Mouse (Mus musculus) gastrocnemius, postnatal 4 days (tissue): ENCODE results near the gene Padi4. TPM values are rescaled to one million over a fixed set of nuclear protein-coding genes. Genes with fewer than 3 reads are reported as not detected.

Experiments
- DNase-seq, 2 experiments: peaks; one replicate each; pipeline ENCODE4 v3.0.0; 2021 to 2022; ENCODE audit warnings: low spot score in 2 of 2, mixed read lengths in 2 of 2
- total RNA-seq, 2 experiments: library from RNA; stranded (reverse); gene quantifications; 2 replicates each; pipeline ENCODE4 v1.2.3; 2021

Gene Padi4
- total RNA-seq, 2 experiments from 2014 or later = 0.29 to 0.52 TPM

GRCm38 (mm10) chr4:140742543-140742942, 31.5 kb downstream of the Padi4 start, which contains the start of gene Padi6:
Gene Padi6, minus strand, starts transcription at chr4:140742643.
- DNase-seq = no peak

DNA sequence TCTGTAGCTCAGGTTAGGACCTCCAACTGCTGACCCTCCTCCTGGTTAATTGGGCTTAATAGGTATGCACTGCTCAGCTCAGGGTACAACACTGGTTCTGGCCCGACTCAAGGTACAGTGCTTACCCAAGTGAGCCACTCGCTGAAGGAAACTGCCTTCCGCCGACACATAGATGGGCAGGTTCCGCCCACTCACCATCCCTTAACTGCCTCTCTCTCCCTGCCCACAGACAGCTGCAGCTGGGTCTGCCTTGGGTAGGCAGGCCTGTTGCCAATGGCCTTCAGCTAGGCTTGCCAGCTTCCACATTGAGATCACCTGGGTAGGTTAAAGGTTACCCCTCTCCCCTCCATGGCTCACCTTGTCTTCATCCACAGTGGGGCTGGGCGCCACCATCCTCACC, 32.6 kb downstream of the Padi4 start:
- DNase-seq = no peak

DNA sequence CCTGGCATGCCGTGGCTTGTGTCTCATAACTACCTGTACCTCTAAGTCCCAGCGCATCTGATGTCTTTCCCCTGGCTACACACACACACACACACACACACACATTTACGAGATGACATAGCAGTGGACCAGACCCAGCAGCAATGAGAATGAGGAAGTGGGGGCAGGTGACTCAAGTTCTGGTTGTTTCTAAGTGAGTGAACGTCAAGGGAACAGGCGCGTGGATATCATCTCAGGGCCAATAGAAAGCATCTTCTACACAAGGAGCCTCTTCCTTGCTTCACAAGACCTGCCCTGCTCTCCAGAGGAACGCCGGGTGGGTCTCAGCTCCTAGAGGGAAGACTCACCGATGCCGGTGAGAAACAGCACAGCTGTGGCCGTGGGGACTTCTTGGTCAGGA, 33.4 kb downstream of the Padi4 start:
- DNase-seq = no peak

DNA sequence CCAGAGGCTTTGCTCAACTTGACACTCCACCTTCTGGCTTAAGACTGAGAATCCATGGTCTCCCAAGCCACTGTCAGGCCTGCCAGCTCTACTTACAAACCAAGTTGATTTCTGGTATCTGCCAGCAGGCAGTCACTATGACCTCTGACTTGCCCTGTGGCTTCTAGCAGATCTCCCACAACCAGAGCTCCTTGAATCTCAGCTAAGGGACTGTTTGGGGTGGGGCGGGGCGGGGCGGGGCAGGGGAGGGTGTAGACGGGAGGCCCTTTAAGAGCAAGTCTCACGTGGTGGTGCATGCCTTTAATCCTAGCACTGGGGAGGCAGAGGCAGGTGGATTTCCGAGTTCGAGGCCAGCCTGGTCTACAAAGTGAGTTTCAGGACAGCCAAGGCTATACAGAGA, 41.2 kb downstream of the Padi4 start:
- no peak for DNase-seq

- no peak for DNase-seq
Observed at GRCm38 (mm10) chr4:140731654-140732053, 42.4 kb downstream of the Padi4 start.

DNA sequence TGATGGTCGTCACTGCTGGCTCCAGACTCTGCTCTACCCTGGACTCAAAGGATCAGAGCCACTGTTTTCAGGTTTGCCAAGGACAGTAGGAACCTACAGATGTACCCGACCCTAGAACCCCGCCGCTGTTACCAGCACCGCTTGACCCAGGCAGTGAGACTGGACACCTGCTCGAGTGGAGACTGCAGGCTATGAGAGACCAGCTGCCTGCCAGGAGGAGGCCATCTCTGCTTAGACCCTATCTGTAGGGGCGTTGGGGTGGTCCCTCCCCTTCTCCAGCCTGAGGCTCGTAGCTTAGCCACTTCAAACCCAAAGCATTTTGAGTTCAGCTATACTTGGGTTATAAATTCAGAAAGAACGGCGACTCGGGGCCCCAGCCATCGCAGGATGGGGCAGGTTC, 47.1 kb downstream of the Padi4 start:
- DNase-seq = no peak

DNA sequence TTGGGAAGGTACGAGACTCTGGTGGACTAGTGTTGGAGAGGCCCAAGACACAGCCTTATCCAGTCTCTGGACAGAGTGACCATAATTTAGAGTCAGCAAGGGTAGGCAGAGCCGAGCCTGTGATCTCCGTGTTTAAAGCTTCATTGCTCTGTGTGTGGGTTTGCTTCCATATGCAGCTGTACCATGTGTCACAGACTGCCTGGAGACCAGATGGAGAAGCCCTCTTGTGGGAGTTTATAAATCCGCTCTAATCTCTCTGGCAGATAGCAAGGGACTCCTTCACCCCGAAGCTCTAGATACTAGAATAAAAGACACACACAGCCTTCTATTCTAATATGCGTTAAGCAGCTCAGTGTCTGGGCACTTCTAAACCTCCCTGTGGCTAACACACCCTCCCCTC, 49.3 kb downstream of the Padi4 start:
- DNase-seq = no peak

- DNase-seq = no peak
Observed at GRCm38 (mm10) chr4:140723801-140724200, 50.2 kb downstream of the Padi4 start.

GRCm38 (mm10) chr4:140723192-140723591, 50.8 kb downstream of the Padi4 start:
- DNase-seq = no peak

DNA sequence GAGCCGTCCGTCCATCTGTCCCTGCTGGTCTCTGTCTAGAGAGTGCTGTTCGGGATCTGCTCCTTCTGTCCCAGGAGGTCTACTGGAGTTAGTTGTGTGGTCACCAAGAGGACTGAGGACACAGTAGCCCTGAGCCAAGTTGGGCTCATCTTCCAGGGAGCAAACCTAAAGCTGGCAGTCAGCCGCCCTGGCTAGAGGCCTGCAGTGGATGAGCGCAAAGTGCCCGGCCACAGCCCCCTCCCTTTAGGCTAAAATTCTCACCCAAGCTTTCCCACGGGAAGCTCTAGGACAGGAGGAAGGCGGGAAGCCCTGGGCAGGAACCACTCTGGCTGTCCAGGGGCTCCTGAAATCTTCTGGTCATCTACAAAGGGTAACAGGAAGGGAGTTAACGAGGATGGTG, 51.3 kb downstream of the Padi4 start:
- DNase-seq = no peak

DNA sequence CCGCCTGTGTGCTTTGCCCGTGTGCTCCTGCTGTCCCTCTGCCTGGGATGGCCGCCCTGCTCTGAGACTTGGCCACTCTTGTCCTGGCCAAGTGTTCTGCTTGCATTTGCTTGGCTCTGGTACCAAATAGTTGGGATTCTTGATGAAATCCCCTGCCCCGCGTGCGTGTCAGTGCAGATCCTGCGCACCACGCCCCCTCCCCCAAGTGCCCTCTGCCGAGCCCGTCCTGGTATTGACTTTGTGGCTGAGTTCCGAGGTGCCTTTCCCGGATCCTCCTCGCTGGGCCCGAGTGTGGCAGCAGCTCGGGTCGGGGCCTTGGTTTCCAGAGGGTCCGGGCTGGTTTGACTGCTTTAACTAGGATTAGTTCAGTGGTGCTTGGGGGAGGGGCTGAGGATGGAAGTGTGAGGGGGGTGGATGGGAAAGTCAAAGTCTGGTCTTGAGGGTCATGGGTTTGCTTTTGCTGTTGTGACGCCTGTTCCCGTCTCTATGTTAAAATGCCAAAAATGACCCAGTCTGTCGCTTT, 52.0 kb downstream of the Padi4 start:
- no peak for DNase-seq

DNA sequence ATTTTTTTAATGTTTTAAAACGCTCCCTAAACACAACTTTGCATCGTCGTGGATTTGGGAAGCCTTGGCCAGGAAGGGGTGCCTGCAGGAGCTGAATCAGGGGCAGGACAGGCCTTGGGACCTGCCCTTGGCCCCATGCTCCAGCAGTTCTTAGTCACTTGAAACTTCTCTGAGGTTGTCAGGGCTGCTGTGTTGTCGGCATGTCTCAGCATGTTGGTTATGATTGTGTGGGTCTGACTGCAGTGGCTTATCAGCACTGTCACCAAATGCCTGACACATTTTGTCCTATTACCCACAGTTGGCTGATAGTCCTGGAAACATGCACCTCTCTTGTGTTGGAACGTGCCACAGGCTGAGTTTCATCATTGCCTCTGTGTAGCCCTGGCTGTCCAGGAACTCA, 53.9 kb downstream of the Padi4 start:
- DNase-seq = no peak

- no peak for DNase-seq
Observed at GRCm38 (mm10) chr4:140718436-140718835, 55.6 kb downstream of the Padi4 start.

DNA sequence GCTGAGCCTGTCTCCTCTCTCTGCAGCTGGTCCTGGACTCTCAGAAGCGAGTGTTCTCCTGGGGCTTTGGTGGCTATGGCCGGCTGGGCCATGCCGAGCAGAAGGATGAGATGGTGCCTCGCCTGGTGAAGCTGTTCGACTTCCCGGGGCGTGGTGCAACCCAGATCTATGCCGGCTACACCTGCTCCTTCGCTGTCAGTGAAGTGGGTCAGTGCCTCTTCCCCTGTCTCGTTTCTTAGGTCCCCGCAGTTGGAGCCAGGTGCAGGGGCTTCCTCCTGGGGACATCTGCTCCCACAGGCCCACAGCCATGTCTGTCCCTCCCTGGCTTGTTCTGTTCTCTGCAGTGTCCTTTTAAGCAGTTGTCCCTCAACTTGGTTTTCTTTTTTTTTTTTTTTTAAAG, 57.0 kb downstream of the Padi4 start:
- no peak for DNase-seq

- DNase-seq = no peak
Observed at GRCm38 (mm10) chr4:140714586-140714985, 59.5 kb downstream of the Padi4 start.

DNA sequence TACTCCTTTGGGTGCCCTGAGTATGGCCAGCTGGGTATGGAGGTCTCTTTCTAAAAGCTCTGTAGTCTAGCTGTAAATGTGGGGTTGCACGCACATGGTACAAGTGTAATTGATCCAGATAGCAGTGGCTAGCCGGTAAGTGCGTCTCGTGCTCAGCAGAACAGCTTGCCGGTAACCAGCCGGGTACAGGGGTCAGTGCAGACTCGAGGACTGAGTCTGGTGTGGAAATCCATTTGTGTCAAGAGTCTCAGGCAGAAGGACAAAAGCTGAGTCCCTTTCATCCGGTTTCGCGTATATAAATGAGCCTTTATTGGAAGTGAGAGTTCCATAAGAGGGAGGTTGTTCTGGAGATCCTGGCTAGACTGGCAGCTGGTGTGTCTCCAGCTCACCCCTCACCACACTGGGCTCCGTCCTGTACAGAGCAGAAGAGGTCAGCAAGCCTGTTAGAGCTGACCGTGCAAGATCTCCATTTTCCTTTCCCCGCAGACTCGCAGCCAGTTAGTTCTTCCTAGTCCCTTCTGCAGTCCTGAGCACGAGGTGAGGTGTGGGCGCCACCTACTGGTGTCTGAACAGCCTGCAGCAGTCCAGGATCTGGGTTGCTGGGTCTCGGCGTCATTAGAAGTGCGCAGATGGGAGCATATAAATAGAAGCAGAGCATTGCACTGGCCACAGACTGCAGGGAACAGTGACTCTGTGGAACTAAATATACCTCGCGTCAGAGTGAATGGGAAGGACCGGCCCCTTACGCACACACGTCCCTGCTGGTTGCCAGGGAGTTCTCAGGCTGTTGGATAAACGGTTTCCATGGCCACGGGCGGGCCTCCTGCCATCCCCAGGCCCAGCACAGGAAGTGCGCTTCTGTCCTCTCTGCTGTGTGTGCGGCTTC, 60.3 kb downstream of the Padi4 start:
- peak; percentile 90 to 91 for DNase-seq

DNA sequence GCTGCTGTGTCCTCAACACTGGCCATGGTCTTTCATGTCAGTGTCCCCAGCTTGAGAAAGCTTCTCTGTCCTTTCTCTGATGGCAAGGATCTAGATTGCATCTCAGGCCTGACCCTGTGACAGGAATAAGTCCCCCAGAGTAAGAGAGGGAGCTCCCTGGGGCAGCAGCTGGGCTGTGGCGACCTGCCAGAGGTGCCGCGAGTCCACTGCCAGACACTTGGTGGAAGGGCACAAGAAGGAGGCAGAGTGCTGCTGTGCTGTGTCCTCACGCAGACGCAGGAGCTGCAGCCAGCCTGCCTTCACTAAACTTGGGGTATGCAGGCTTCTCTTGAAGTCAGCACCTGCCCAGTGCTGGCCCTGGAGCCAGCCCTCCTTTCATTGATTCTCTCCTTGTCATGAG, 62.7 kb downstream of the Padi4 start:
- DNase-seq = no peak

GRCm38 (mm10) chr4:140710781-140711180, 63.3 kb downstream of the Padi4 start:
- no peak for DNase-seq

- DNase-seq = no peak
Observed at GRCm38 (mm10) chr4:140709617-140710016, 64.4 kb downstream of the Padi4 start.

DNA sequence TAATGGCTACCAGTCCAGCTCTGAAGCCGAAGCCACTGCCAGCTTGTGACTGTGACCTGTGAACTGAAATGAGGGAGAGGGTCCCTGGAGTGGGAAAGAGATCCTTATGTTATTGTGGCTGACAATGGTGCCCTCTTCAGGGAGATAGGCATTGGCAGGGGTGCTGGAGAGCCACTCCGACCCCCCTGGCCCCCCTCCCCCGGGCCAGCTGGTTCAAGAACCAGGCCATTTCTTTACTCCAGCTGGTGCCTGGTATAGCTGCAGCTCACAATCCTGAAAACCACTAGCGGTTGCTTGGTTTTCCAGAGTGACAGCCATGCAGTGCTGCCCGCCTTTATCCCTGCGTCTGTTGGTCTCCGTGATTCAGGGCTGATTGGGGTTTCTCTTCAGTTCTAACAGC, 64.9 kb downstream of the Padi4 start:
- no peak for DNase-seq

- no peak for DNase-seq
Observed at GRCm38 (mm10) chr4:140708297-140708927, 65.6 kb downstream of the Padi4 start.

GRCm38 (mm10) chr4:140707615-140708014, 66.4 kb downstream of the Padi4 start:
- DNase-seq = no peak
